Mouse (Mus musculus): Measurements from ENCODE around the gene Mapk8.

DNA sequence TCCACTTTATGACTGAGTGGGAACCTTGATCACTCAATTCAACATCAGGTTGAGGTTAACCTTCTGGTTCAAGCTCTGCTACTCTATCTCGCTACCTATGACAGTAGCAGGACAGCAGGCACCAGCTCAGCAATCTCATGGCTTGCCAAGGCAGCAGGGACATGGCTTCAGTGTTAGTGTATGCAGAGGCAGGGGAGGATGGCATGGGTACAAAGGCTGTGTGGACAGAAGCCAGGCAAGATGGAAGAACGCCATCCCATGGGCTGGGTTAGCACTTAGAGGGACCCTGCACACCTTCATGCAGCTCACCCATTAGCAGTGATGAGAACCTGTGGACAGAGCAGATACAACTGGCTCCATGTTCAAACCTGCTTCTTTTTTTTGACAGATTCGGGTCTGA lies 69.7 kb downstream of the Mapk8 start:
- TF ChIP-seq CTCF (IDR thresholded peaks at IDR 0.05) (no peak), EP300 (IDR thresholded peaks at IDR 0.05; ENCODE audit: insufficient read depth, low read depth, low read length) (no peak)
